Mouse (Mus musculus) intestine, postnatal 0 days (tissue): ENCODE data around the gene Bspry. TPM values are rescaled to one million over a fixed set of nuclear protein-coding genes. Genes with fewer than 3 reads are reported as not detected.

Source experiments
- ATAC-seq: fragments of 200-750 bp; cut with Nextera tagmentation; 2 replicates; pipeline ENCODE4 v1.8.0; 2017; ENCODE audit warnings: mild to moderate bottlenecking, moderate TSS enrichment, moderate library complexity
- H3K27ac ChIP-seq: fragments of 300-500 bp; sonication (generic); 2 replicates; pipeline ENCODE4 v1.5.1; 2014; ENCODE audit warnings: mild to moderate bottlenecking, low read depth, low read length, moderate library complexity
- H3K27me3 ChIP-seq: fragments of 300-500 bp; sonication (generic); replicated peaks from 2 replicates; pipeline ENCODE4 v1.6.1; 2014; ENCODE audit warnings: low read length, mixed read lengths; ENCODE audit not compliant: control insufficient read depth, insufficient read depth
- H3K36me3 ChIP-seq: fragments of 300-500 bp; sonication (generic); 2 replicates; pipeline ENCODE4 v1.6.1; 2014; ENCODE audit warnings: mild to moderate bottlenecking, moderate library complexity; ENCODE audit not compliant: control insufficient read depth, insufficient read depth
- H3K4me1 ChIP-seq: fragments of 300-500 bp; sonication (generic); replicated peaks from 2 replicates; pipeline ENCODE4 v1.6.1; 2014; ENCODE audit warnings: antibody characterized with exemption, low read length, mixed read lengths; ENCODE audit not compliant: control insufficient read depth, insufficient read depth
- H3K4me2 ChIP-seq: fragments of 300-500 bp; sonication (generic); replicated peaks from 2 replicates; pipeline ENCODE4 v1.6.1; 2014; ENCODE audit warnings: low read depth, mild to moderate bottlenecking, moderate library complexity
- H3K4me3 ChIP-seq: fragments of 300-500 bp; sonication (generic); 2 replicates; pipeline ENCODE4 v1.5.1; 2014; ENCODE audit warnings: low read depth, low read length
- H3K9ac ChIP-seq: fragments of 300-500 bp; sonication (generic); 2 replicates; pipeline ENCODE4 v1.6.1; 2014; ENCODE audit warnings: mild to moderate bottlenecking, low read depth, low read length
- H3K9me3 ChIP-seq: fragments of 300-500 bp; sonication (generic); 2 replicates; pipeline ENCODE4 v1.6.1; 2016; ENCODE audit warnings: mixed run types; ENCODE audit not compliant: control insufficient read depth
- CTCF ChIP-seq: sonication (generic); IDR thresholded peaks from 2 replicates; pipeline ENCODE4 v1.5.1; 2016; ENCODE audit warnings: low read depth, mild to moderate bottlenecking, control low read depth, antibody characterized with exemption, moderate library complexity
- WGBS: fragments of 180-500 bp; shearing (Covaris S2); extraction: QIAGEN DNeasy Blood & Tissue Kit; methylation state at CpG from one replicate; pipeline ENCODE4 v1.1.7; 2014; 5-methylcytosine and 5-hydroxymethylcytosine counted together
- polyA plus RNA-seq: library from polyadenylated mRNA; unstranded; fragments of >200 nt; fragmentation: Nextera tagmentation; extraction: Ambion mirVana; gene quantifications from 2 replicates; pipeline ENCODE4 v1.2.1, GENCODE M21; 2015

The Bspry gene
- polyA plus RNA-seq, 1 experiment from 2014 or later, result 20.5 TPM

DNA sequence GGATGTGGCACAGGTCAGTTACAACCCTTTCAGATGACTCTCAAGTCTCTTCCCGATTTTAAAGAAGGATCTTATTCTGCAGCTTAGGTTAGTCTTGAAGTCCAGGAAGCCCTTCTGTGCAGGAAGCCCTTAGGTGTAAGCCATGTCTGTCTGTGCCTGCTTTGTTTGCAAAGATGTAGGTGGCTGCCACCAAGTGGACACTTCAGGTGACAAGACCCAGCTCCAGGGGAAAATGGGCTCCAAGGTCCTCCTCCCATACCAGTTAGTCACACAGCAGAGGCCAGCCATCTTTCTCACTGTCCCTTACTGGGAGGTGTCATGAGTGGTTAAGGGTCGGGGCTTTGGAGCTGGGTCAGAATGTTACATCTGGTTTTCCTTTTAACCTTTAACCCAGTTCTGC is 26.9 kb downstream of the Bspry start:
- TF ChIP-seq CTCF, result peak; percentile 83
- ATAC-seq, result peak; percentile 26

DNA sequence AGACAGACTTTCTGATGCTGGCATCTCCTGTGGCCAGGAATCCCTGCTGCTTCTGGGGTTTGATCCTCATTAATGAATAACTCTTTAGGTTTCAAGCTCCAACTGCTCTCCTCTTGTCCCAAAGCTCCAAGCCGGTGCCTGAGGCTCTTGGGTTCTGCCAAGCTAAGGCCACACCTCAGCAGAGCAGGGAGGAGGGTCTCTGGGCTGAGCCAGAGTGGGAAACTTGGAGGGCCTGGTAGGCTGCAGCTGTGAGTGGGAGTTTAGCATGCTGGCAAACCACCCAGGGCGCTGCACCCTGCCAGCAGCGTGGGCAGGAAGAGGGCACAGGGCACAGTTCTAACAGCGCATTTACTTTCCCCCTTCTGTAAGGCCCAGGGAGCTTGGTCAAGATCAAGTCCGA is 29.0 kb downstream of the Bspry start:
- Histone ChIP-seq H3K27me3 (no peaks in the 10 kb centered on the region), H3K27ac (no peak overlapping the region), H3K9me3 (no peaks in the 10 kb centered on the region), H3K9ac (no peak overlapping the region), H3K36me3 (peaks cover 69% of the 10 kb centered on the region), H3K4me1 (peaks cover 3% of the 10 kb centered on the region; the same call in 1 of the 2 replicates), H3K4me2 (no peak overlapping the region), H3K4me3 (no peak overlapping the region)
- WGBS, result 80% methylated on average over 5 of the region's 5 CpGs
- no peak for ATAC-seq
- TF ChIP-seq CTCF, result no peak

More for the DNA sequence above, 26.9 kb downstream of the Bspry start:
- no peak overlapping the region for H3K4me2 ChIP-seq
- 60% methylated on average over 2 of the region's 2 CpGs for WGBS
- H3K4me1 ChIP-seq, result peaks cover 6% of the 10 kb centered on the region; the same call in 1 of the 2 replicates
- H3K36me3 ChIP-seq, result peaks cover 48% of the 10 kb centered on the region
- H3K4me3 ChIP-seq, result no peak overlapping the region
- no peaks in the 10 kb centered on the region for H3K27me3 ChIP-seq
- H3K27ac ChIP-seq, result no peak overlapping the region
- H3K9ac ChIP-seq, result no peak overlapping the region
- no peaks in the 10 kb centered on the region for H3K9me3 ChIP-seq

DNA sequence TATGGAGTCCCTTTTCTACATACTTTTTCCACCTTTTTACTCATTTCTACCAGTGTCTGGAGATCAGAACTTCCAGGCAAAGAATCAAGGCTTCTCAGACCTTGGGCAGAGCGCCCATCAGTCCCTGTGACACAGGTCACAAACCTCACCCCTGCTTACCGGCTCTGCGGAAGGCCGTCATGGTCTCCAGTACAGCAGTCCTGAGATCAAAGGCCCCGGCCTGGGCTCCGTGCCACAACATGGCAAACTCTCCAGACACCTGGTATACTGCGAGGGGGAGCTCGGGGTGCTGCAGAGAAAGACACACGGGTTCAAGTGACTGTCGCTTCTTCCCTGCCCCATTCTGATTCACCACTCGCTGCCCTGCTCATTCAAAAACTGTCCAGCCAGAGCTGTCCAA is 30.1 kb downstream of the Bspry start:
- Histone ChIP-seq H3K4me2 (no peak overlapping the region), H3K36me3 (peaks cover 73% of the 10 kb centered on the region), H3K9ac (no peak overlapping the region), H3K27me3 (no peaks in the 10 kb centered on the region), H3K4me1 (no peaks in the 10 kb centered on the region), H3K4me3 (no peak overlapping the region), H3K9me3 (no peaks in the 10 kb centered on the region), H3K27ac (no peak overlapping the region)
- WGBS, result 90% methylated on average over 11 of the region's 11 CpGs
- no peak for TF ChIP-seq CTCF
- ATAC-seq, result no peak

DNA sequence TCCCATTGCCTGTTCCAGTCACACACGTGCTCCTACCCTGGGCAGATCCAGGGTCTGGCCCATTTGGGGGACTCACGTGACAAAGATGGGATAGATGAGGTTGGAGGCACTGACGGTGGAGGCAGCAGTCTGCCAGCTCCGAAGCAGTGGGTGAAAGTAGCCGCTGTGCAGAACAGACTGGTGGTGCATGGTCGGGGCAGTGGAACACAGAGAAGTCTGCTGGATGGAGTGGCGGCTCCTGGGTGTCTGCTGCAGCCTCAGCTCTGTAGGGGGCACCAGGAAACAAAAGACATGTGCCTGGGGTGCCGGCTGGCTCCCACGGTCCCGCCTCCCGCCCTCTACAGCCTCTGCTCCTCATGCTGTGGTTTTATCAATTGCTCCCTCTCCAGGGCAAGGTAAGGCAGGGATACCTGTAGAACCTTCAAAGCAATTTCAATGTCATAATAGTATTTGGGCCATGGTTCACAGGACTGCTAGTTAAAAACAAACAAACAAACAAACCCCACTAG is 34.2 kb downstream of the Bspry start:
- Histone ChIP-seq H3K4me2 (no peak overlapping the region), H3K36me3 (peaks cover 52% of the 10 kb centered on the region), H3K9ac (no peak overlapping the region), H3K9me3 (no peaks in the 10 kb centered on the region), H3K27me3 (no peaks in the 10 kb centered on the region), H3K4me1 (peaks cover 11% of the 10 kb centered on the region), H3K27ac (no peak overlapping the region), H3K4me3 (no peak overlapping the region)
- no peak; the same call in 1 of the 2 replicates for TF ChIP-seq CTCF
- ATAC-seq, result no peak
- 58% methylated on average over 11 of the region's 11 CpGs for WGBS

DNA sequence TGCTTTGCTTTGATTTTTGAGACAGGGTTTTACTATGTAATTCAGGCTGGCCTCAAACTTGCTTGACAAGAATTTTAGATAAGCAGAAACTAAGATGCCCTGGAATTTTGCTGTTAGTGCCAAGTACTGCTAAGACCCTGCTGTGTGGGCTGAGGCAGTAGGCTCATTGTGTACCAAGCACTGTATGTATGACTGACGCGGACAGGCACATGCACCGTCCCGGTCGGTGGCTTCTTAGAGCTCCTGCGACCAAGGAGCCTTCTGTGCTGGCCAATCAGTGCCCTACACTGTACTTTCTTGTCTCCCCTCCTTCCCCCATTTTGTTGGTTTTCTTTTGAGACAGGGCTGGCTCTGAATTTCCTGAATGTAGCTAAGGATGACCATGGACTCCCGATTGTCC is 35.1 kb downstream of the Bspry start:
- no peaks in the 10 kb centered on the region for H3K27me3 ChIP-seq
- H3K4me3 ChIP-seq, result no peak overlapping the region
- peaks cover 43% of the 10 kb centered on the region for H3K36me3 ChIP-seq
- ATAC-seq, result no peak
- H3K9me3 ChIP-seq, result no peaks in the 10 kb centered on the region
- H3K4me1 ChIP-seq, result peaks cover 11% of the 10 kb centered on the region
- H3K9ac ChIP-seq, result no peak overlapping the region
- 71% methylated on average over 7 of the region's 7 CpGs for WGBS
- no peak overlapping the region for H3K4me2 ChIP-seq
- TF ChIP-seq CTCF, result no peak
- H3K27ac ChIP-seq, result no peak overlapping the region

DNA sequence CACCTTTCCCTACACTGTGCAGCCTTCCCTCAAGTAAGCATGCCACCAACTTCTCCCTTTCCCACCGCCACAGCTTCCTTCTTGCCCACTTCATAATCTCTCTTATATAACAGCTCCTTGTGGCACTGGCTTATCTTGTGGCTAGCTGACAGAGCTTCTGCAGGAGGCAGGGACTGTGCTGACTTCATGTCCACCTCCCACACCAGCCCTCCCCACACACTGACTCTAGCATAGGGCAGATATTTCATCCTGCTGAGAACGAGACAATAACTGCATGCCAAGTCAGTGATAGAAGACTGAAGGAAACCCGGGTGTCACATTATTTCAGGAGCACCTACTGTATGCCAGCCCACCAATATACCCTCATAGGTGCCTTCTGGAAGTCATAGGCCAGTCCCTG is 35.6 kb downstream of the Bspry start:
- 65% methylated on average over 3 of the region's 3 CpGs for WGBS
- H3K4me2 ChIP-seq, result peak overlapping the region; percentile 89; the same call in 1 of the 2 replicates
- no peak for TF ChIP-seq CTCF
- no peak overlapping the region; the same call in 1 of the 2 replicates for H3K27ac ChIP-seq
- H3K27me3 ChIP-seq, result no peaks in the 10 kb centered on the region
- peaks cover 38% of the 10 kb centered on the region for H3K36me3 ChIP-seq
- no peaks in the 10 kb centered on the region for H3K9me3 ChIP-seq
- H3K4me1 ChIP-seq, result peaks cover 11% of the 10 kb centered on the region
- no peak for ATAC-seq
- H3K9ac ChIP-seq, result 0 out of 2 replicates have a peak overlapping the region, but pooled peaks have one; percentile 3
- H3K4me3 ChIP-seq, result no peak overlapping the region
